Mouse (Mus musculus) CH12.LX (cell line): ENCODE measurements around the gene Gprin2. TPM values are rescaled to one million over a fixed set of nuclear protein-coding genes. Genes with fewer than 3 reads are reported as not detected.

Experiments
- DNase-seq: peaks from one replicate; pipeline ENCODE4 v3.0.0-alpha.2; 2013; ENCODE audit errors: extremely low read depth
- H3K27ac ChIP-seq: 2 replicates; pipeline ENCODE4 v1.5.1; 2012; ENCODE audit warnings: low read depth, mild to moderate bottlenecking, control low read depth, moderate library complexity; ENCODE audit not compliant: insufficient read depth
- H3K27me3 ChIP-seq: replicated peaks from 2 replicates; pipeline ENCODE3; 2012; ENCODE audit warnings: inconsistent platforms
- H3K36me3 ChIP-seq, 2 experiments: replicated peaks in 1 of 2; 2 replicates each; pipeline versions ENCODE3 to v1.6.1; 2012; ENCODE audit warnings: inconsistent platforms in 1 of 2, low read length in 1 of 2, mild to moderate bottlenecking in 1 of 2, mixed read lengths in 1 of 2, moderate library complexity in 1 of 2; ENCODE audit not compliant: control insufficient read depth in 1 of 2, insufficient read depth in 1 of 2
- H3K4me1 ChIP-seq, 2 experiments: 2 replicates each; pipeline ENCODE4 v1.6.1; 2012; ENCODE audit warnings: inconsistent platforms in 1 of 2, moderate library complexity in 1 of 2; ENCODE audit not compliant: insufficient read depth in 2 of 2, control insufficient read depth in 1 of 2
- H3K4me2 ChIP-seq: 2 replicates; pipeline ENCODE4 v1.6.1; 2012; ENCODE audit warnings: low read depth, mild to moderate bottlenecking, control low read depth; ENCODE audit not compliant: poor library complexity, insufficient read depth, severe bottlenecking
- H3K4me3 ChIP-seq, 3 experiments: fragments of 150-350 bp in 1 of 3; sonication (generic) in 1 of 3; replicated peaks in 1 of 3; 2 replicates each; pipeline versions ENCODE3 to v1.5.1; 2011 to 2012; ENCODE audit warnings: low read depth in 2 of 3, low read length in 2 of 3, mild to moderate bottlenecking in 2 of 3, moderate library complexity in 2 of 3, control low read depth in 1 of 3, improper control_type of control experiment in 1 of 3, inconsistent platforms in 1 of 3, mixed read lengths in 1 of 3; ENCODE audit not compliant: poor library complexity in 1 of 3
- H3K79me2 ChIP-seq: replicated peaks from 2 replicates; pipeline ENCODE4 v1.6.1; 2012; ENCODE audit warnings: mild to moderate bottlenecking, moderate library complexity; ENCODE audit not compliant: control insufficient read depth, poor library complexity, insufficient read depth, severe bottlenecking; ENCODE audit errors: extremely low read depth
- H3K9ac ChIP-seq: 2 replicates; pipeline ENCODE4 v1.6.1; 2012; ENCODE audit warnings: low read depth, mild to moderate bottlenecking, control low read depth, moderate library complexity; ENCODE audit not compliant: insufficient read depth
- H3K9me3 ChIP-seq: replicated peaks from 2 replicates; pipeline ENCODE3; 2012; ENCODE audit warnings: low read length, inconsistent platforms, mixed read lengths
- BHLHE40 ChIP-seq: IDR thresholded peaks from 2 replicates; pipeline ENCODE4 v1.6.1; 2011; ENCODE audit warnings: mild to moderate bottlenecking, low read depth, low read length, improper control_type of control experiment
- CHD2 ChIP-seq: IDR thresholded peaks from 2 replicates; pipeline ENCODE4 v1.6.1; 2011; ENCODE audit warnings: low read length, improper control_type of control experiment
- ELF1 ChIP-seq: IDR thresholded peaks from 2 replicates; pipeline ENCODE4 v1.6.1; 2014; ENCODE audit warnings: low read depth, mild to moderate bottlenecking, inconsistent platforms, low read length, improper control_type of control experiment
- EP300 ChIP-seq: IDR thresholded peaks from 2 replicates; pipeline ENCODE4 v1.6.1; 2011; ENCODE audit warnings: low read length, improper control_type of control experiment
- ETS1 ChIP-seq: conservative IDR thresholded peaks from 2 replicates; pipeline ENCODE4 v1.6.1; 2012; ENCODE audit warnings: low read depth, mild to moderate bottlenecking, inconsistent platforms, low read length, improper control_type of control experiment, moderate library complexity
- HCFC1 ChIP-seq: IDR thresholded peaks from 2 replicates; pipeline ENCODE4 v1.6.1; 2012; ENCODE audit warnings: low read depth, mild to moderate bottlenecking, inconsistent platforms, low read length, improper control_type of control experiment
- IRF4 ChIP-seq: IDR thresholded peaks from 2 replicates; pipeline ENCODE4 v1.6.1; 2014; ENCODE audit warnings: low read depth, mild to moderate bottlenecking, inconsistent platforms, low read length, improper control_type of control experiment
- JUN ChIP-seq: IDR thresholded peaks from 2 replicates; pipeline ENCODE4 v1.6.1; 2011; ENCODE audit warnings: low read depth, mild to moderate bottlenecking, low read length, improper control_type of control experiment, moderate library complexity; ENCODE audit not compliant: insufficient read depth
- JUND ChIP-seq: conservative IDR thresholded peaks from 2 replicates; pipeline ENCODE4 v1.6.1; 2011; ENCODE audit warnings: low read depth, low read length, improper control_type of control experiment
- KAT2A ChIP-seq: IDR thresholded peaks from 2 replicates; pipeline ENCODE4 v1.6.1; 2012; ENCODE audit warnings: low read length, improper control_type of control experiment, inconsistent platforms; ENCODE audit not compliant: insufficient replicate concordance
- MAX ChIP-seq: IDR thresholded peaks from 2 replicates; pipeline ENCODE4 v1.6.1; 2011; ENCODE audit warnings: low read length, improper control_type of control experiment
- MAZ ChIP-seq: IDR thresholded peaks from 2 replicates; pipeline ENCODE4 v1.6.1; 2012; ENCODE audit warnings: low read depth, mild to moderate bottlenecking, inconsistent platforms, low read length, improper control_type of control experiment, moderate library complexity
- MEF2A ChIP-seq: IDR thresholded peaks from 2 replicates; pipeline ENCODE4 v1.6.1; 2014; ENCODE audit warnings: low read depth, mild to moderate bottlenecking, inconsistent platforms, low read length, improper control_type of control experiment, borderline replicate concordance
- NRF1 ChIP-seq: IDR thresholded peaks from 2 replicates; pipeline ENCODE4 v1.6.1; 2014; ENCODE audit warnings: low read depth, mild to moderate bottlenecking, inconsistent platforms, low read length, improper control_type of control experiment, moderate library complexity
- PAX5 ChIP-seq: IDR thresholded peaks from 2 replicates; pipeline ENCODE4 v1.6.1; 2012; ENCODE audit warnings: low read length, inconsistent platforms, mixed read lengths
- POLR2A ChIP-seq: IDR thresholded peaks from 2 replicates; pipeline ENCODE4 v1.6.1; 2011; ENCODE audit warnings: low read depth, mild to moderate bottlenecking, improper control_type of control experiment, low read length
- POLR2AphosphoS2 ChIP-seq: IDR thresholded peaks from 2 replicates; pipeline ENCODE4 v1.6.1; 2011; ENCODE audit warnings: low read depth, low read length, improper control_type of control experiment
- SIN3A ChIP-seq: IDR thresholded peaks from 2 replicates; pipeline ENCODE4 v1.6.1; 2012; ENCODE audit warnings: low read length, improper control_type of control experiment, inconsistent platforms
- TBP ChIP-seq: conservative IDR thresholded peaks from 2 replicates; pipeline ENCODE4 v1.6.1; 2011; ENCODE audit warnings: low read depth, low read length, improper control_type of control experiment
- TCF12 ChIP-seq: IDR thresholded peaks from 2 replicates; pipeline ENCODE4 v1.6.1; 2014; ENCODE audit warnings: low read depth, mild to moderate bottlenecking, inconsistent platforms, low read length, improper control_type of control experiment
- UBTF ChIP-seq: IDR thresholded peaks from 2 replicates; pipeline ENCODE4 v1.6.1; 2012; ENCODE audit warnings: low read depth, mild to moderate bottlenecking, inconsistent platforms, low read length, improper control_type of control experiment, moderate library complexity
- USF1 ChIP-seq: IDR thresholded peaks from 2 replicates; pipeline ENCODE4 v1.6.1; 2014; ENCODE audit warnings: low read depth, mild to moderate bottlenecking, inconsistent platforms, low read length, improper control_type of control experiment
- USF2 ChIP-seq: conservative IDR thresholded peaks from 2 replicates; pipeline ENCODE4 v1.6.1; 2011; ENCODE audit warnings: low read depth, low read length, improper control_type of control experiment
- ZC3H11A ChIP-seq: IDR thresholded peaks from 2 replicates; pipeline ENCODE4 v1.6.1; 2012; ENCODE audit warnings: low read depth, mild to moderate bottlenecking, inconsistent platforms, low read length, improper control_type of control experiment
- ZKSCAN1 ChIP-seq: IDR thresholded peaks from 2 replicates; pipeline ENCODE4 v1.6.1; 2012; ENCODE audit warnings: low read depth, inconsistent platforms, low read length, improper control_type of control experiment, borderline replicate concordance
- dilution Hi-C: fragments of 300-500 bp; cut with MboI; formaldehyde crosslinking; loops from 2 replicates; pipeline ENCODE4 v1.14.3; 2020; ENCODE audit warnings: low sequenced_read_pairs; ENCODE audit not compliant: extremely low pct_unique_long_range_greater_than_20kb, extremely low pct_ligation_motif_present
- in situ Hi-C: fragments of 300-500 bp; cut with MboI; formaldehyde crosslinking; loops from 3 replicates; pipeline ENCODE4 v1.14.3; 2019; ENCODE audit warnings: low sequenced_read_pairs, low pct_ligation_motif_present, low pct_unique_long_range_greater_than_20kb, mixed read lengths
- polyA plus RNA-seq: library from polyadenylated mRNA; unstranded; fragments of >175 nt; gene quantifications from 2 replicates; pipeline ENCODE4 v1.2.1, GENCODE M21; 2012; ENCODE audit warnings: low read depth; ENCODE audit not compliant: insufficient read length
- total RNA-seq, 2 experiments: library from RNA; depleted of rRNA; stranded (reverse); fragments of 300-350 nt in 1 of 2; fragments of >200 nt in 1 of 2; gene quantifications; 2 replicates each; pipeline ENCODE4 v1.2.3; 2012 to 2014

The Gprin2 gene
- total and polyA plus RNA-seq, 3 experiments = 0.04 to 0.21 (median 0.16) TPM

DNA sequence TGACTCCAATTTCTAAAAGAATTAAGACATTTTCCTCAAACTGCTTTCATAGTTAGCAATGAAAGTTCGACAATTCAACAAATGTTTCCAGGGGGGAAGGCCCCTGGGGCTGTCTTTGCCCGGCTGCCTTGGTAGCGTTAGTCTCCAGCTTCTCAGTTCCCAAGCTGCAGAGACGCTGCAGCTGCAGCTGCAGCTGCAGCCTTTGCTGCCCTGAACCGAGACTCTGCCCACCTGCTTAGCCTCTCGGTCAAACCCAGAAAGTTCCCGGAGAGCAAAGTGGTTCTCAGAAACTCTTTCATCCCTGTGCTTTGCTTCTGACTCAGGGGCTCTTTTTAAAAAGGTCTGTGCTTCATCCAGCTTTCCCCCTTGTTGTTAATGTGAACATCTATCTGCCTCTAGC is 30.9 kb upstream of the Gprin2 start:
- H3K9me3 ChIP-seq = peaks cover 3% of the 10 kb centered on the region
- H3K27me3 ChIP-seq = no peaks in the 10 kb centered on the region
- peaks cover 2 to 45% of the 10 kb centered on the region in 2 experiments for H3K36me3 ChIP-seq
- peak overlapping the region; percentile 38 for H3K4me2 ChIP-seq
- in situ Hi-C loops = loop anchor here (10.0 kb wide), 1 partner anchor 148 kb away; the partner anchor contains the start of gene Anxa8
- dilution Hi-C loops = no loop called here
- H3K79me2 ChIP-seq = no peaks in the 10 kb centered on the region
- H3K4me1 ChIP-seq = peaks cover 20 to 31% of the 10 kb centered on the region in 2 experiments
- DNase-seq = peak; percentile 53
- H3K27ac ChIP-seq = peak overlapping the region; percentile 46
- no peak overlapping the region for H3K4me3 ChIP-seq
- TF ChIP-seq IRF4 = peak; percentile 58; the same call in 1 of the 2 replicates
- no peak for TF ChIP-seq NRF1
- TF ChIP-seq UBTF = peak; percentile 48; the same call in 1 of the 2 replicates
- no peak for TF ChIP-seq USF1
- no peak for TF ChIP-seq CHD2
- no peak for TF ChIP-seq PAX5
- peak; percentile 86 for TF ChIP-seq EP300
- no peak for TF ChIP-seq MAZ
- no peak for TF ChIP-seq USF2
- TF ChIP-seq JUN = no peak
- TF ChIP-seq TCF12 = peak; percentile 98
- TF ChIP-seq POLR2AphosphoS2 = no peak
- TF ChIP-seq HCFC1 = no peak
- no peak for TF ChIP-seq KAT2A
- peak; percentile 14; the same call in 1 of the 2 replicates for TF ChIP-seq ETS1
- TF ChIP-seq ZC3H11A = no peak
- TF ChIP-seq TBP = no peak
- TF ChIP-seq POLR2A = no peak
- TF ChIP-seq ELF1 = no peak
- 0 out of 2 replicates have a peak overlapping the region, but pooled peaks have one; percentile 13 for H3K9ac ChIP-seq

DNA sequence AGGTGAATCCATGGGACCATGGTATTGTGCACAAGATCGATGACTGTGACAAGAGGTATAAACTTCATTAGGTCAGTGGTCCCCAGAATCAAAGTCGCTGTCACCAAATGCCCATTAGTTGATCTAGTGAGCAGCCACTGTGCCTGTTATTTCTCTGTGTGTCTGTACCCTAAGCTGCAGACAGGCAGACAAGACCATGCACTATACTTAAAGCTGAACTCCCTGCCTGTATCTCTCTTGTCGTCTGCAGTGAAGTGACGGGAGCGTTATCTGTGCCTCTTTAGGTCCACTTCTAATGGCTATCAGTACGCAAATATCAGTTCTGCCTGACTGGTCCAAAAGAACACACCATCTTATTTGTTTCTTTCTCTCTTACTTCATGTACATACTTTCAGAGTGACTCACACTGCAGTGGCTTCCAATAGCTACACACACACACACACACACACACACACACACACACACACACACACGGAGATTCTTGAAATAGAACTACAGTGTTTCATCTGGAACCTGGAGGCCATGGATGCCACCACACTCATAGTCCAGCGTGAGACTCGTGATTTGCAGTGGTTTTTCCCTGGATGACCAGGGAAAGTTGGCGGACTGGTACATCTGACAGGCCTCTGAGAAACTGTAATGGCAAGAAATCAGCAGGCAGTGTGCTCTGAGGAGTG is 27.5 kb upstream of the Gprin2 start:
- H3K36me3 ChIP-seq = peaks cover 0 to 18% of the 10 kb centered on the region in 2 experiments
- no peak overlapping the region for H3K9ac ChIP-seq
- TF ChIP-seq KAT2A (no peak), USF1 (no peak), ZKSCAN1 (no peak), EP300 (peak; percentile 13; the same call in 1 of the 2 replicates), BHLHE40 (no peak), TCF12 (no peak), POLR2A (no peak), IRF4 (peak; percentile 64), MAZ (no peak), NRF1 (no peak), MAX (no peak), JUND (no peak), PAX5 (no peak), USF2 (no peak), UBTF (no peak), CHD2 (no peak), SIN3A (no peak), MEF2A (0 out of 2 replicates have a peak, but pooled peaks have one; percentile 26)
- no peak overlapping the region for H3K4me3 ChIP-seq
- H3K9me3 ChIP-seq = peaks cover 3% of the 10 kb centered on the region
- dilution Hi-C loops = no loop called here
- H3K79me2 ChIP-seq = no peaks in the 10 kb centered on the region
- H3K4me2 ChIP-seq = no peak overlapping the region
- in situ Hi-C loops = no loop called here
- H3K27ac ChIP-seq = no peak overlapping the region
- DNase-seq = no peak
- H3K4me1 ChIP-seq = peaks cover 20 to 26% of the 10 kb centered on the region in 2 experiments
- H3K27me3 ChIP-seq = no peaks in the 10 kb centered on the region
